Mouse (Mus musculus): ENCODE results near the gene Plxnc1.

GRCm38 (mm10) chr10:94780618-94781262 is 163.9 kb downstream of the Plxnc1 start:
- TF ChIP-seq EP300 (IDR thresholded peaks at IDR 0.05; ENCODE audit: low read depth) (no peak), CTCF (IDR thresholded peaks at IDR 0.05; ENCODE audit: low read depth) (no peak)

Data from liver, embryonic 14.5 days (tissue).